Mouse (Mus musculus): ENCODE data around the gene Susd1. TPM values are rescaled to one million over a fixed set of nuclear protein-coding genes. Genes with fewer than 3 reads are reported as not detected.

Gene Susd1
- 1.1 TPM for polyA plus RNA-seq (2017; shearing (Covaris generic))

GRCm38 (mm10) chr4:59437990-59438854, at the start of gene Susd1:
Susd1 (minus strand) TSS chr4:59438633.

Other genes starting within 250 kb of the Susd1 start
- 103 TPM for gene Ugcg, start 249.4 kb downstream of the Susd1 start, polyA plus RNA-seq (2017; shearing (Covaris generic))
- 209 TPM for gene Ptbp3, start 110.7 kb upstream of the Susd1 start, polyA plus RNA-seq (2017; shearing (Covaris generic))
- gene Hsdl2, start 142.9 kb upstream of the Susd1 start, polyA plus RNA-seq (2017; shearing (Covaris generic)): 28.5 TPM
- gene E130308A19Rik, start 187.6 kb upstream of the Susd1 start, polyA plus RNA-seq (2017; shearing (Covaris generic)): 13.0 TPM